Mouse (Mus musculus) olfactory bulb, adult 2 months (tissue): ENCODE measurements around the gene Pcp4.

Source experiments
- CTCF ChIP-seq: fragments of 200-500 bp; IDR thresholded peaks from 2 replicates; pipeline ENCODE4 v1.5.1; 2012; ENCODE audit warnings: low read depth, mild to moderate bottlenecking, low read length, moderate library complexity; ENCODE audit not compliant: insufficient read depth
- POLR2A ChIP-seq: fragments of 200-500 bp; IDR thresholded peaks from 2 replicates; pipeline ENCODE4 v1.6.1; 2012; ENCODE audit warnings: mild to moderate bottlenecking, low read depth, low read length, moderate library complexity; ENCODE audit not compliant: insufficient read depth

DNA sequence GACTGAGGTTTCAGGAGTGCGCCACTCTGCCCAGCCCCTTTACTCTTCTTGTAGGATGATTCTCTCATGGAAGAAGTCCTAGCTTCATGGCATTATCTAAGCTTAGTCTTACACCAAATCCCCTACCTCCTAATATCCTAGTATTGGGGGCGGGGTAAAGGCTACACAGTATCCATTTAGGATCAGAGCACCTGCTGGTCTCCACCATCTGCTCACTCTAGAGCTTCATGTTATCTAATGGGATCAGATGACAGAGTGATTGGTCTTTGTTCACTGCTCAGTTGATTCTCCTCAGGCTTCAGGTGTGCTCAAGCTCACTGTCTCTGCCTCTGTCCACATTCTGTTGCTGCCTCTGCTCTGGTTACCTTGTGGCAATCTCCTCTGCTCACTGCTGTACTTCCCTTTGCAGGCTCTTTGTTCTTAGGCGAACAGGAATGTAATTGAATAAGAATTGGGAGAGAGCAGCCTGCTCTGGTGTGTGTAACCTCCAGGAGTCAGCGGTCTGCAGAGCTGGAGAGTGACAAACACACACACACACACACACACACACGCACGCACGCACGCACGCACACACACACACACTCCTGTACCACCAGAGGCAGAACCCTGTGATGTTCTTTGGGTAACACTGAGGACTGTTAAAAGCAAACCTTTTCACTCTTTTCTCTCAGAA, 62.6 kb downstream of the Pcp4 start:
- TF ChIP-seq CTCF, result no peak
- TF ChIP-seq POLR2A, result no peak
